Mouse (Mus musculus): ENCODE results near the gene Ajm1. TPM values are rescaled to one million over a fixed set of nuclear protein-coding genes. Genes with fewer than 3 reads are reported as not detected.

Gene Ajm1
- polyA plus RNA-seq, 1 experiment: 7.0 TPM

GRCm38 (mm10) chr2:25620386-25620785 is 38.8 kb upstream of the Ajm1 start:
- WGBS: 4% methylated on average over 6 of the region's 6 CpGs
- no peak overlapping the region for H3K4me3 ChIP-seq (ENCODE audit: control insufficient read depth, insufficient read depth, low read length)
- TF ChIP-seq POLR2A (IDR thresholded peaks at IDR 0.05; ENCODE audit: control insufficient read depth, extremely low read depth, insufficient read depth, low read length, poor library complexity) (no peak), CTCF (IDR thresholded peaks at IDR 0.05; ENCODE audit: borderline replicate concordance, control insufficient read depth, extremely low read depth, insufficient read depth, low read length, poor library complexity) (no peak)
- H3K4me1 ChIP-seq (replicated peaks; ENCODE audit: control insufficient read depth, insufficient read depth, low read length): peaks cover 17% of the 10 kb centered on the region
- no peak for DNase-seq
- H3K36me3 ChIP-seq (ENCODE audit: control insufficient read depth, insufficient read depth, low read length): no peaks in the 10 kb centered on the region
- H3K27me3 ChIP-seq (ENCODE audit: control insufficient read depth, insufficient read depth, low read length): no peaks in the 10 kb centered on the region; the same call in 1 of the 2 replicates
- H3K27ac ChIP-seq (ENCODE audit: control insufficient read depth, insufficient read depth, low read length): no peak overlapping the region

- Histone ChIP-seq H3K36me3 (ENCODE audit: control insufficient read depth, insufficient read depth, low read length) (no peaks in the 10 kb centered on the region), H3K27ac (ENCODE audit: control insufficient read depth, insufficient read depth, low read length) (no peak within 1 kb of the TSS), H3K4me1 (replicated peaks; ENCODE audit: control insufficient read depth, insufficient read depth, low read length) (peaks cover 17% of the 10 kb centered on the region), H3K27me3 (ENCODE audit: control insufficient read depth, insufficient read depth, low read length) (no peaks in the 10 kb centered on the region; the same call in 1 of the 2 replicates), H3K4me3 (ENCODE audit: control insufficient read depth, insufficient read depth, low read length) (no peak within 1 kb of the TSS)
- 98% methylated on average over 3 of the region's 3 CpGs for WGBS
- TF ChIP-seq CTCF (IDR thresholded peaks at IDR 0.05; ENCODE audit: borderline replicate concordance, control insufficient read depth, extremely low read depth, insufficient read depth, low read length, poor library complexity) (no peak), POLR2A (IDR thresholded peaks at IDR 0.05; ENCODE audit: control insufficient read depth, extremely low read depth, insufficient read depth, low read length, poor library complexity) (no peak)
- no peak for DNase-seq
Measured at GRCm38 (mm10) chr2:25617578-25617977, 36.0 kb upstream of the Ajm1 start, which contains the start of gene Ccdc183. Ccdc183 (minus strand) TSS chr2:25617678.

- WGBS: 30% methylated on average over 22 of the region's 22 CpGs
- DNase-seq: no peak
- no peaks in the 10 kb centered on the region for H3K36me3 ChIP-seq (ENCODE audit: control insufficient read depth, insufficient read depth, low read length)
- H3K27me3 ChIP-seq (ENCODE audit: control insufficient read depth, insufficient read depth, low read length): no peaks in the 10 kb centered on the region; the same call in 1 of the 2 replicates
- H3K4me3 ChIP-seq (ENCODE audit: control insufficient read depth, insufficient read depth, low read length): no peak overlapping the region
- H3K4me1 ChIP-seq (replicated peaks; ENCODE audit: control insufficient read depth, insufficient read depth, low read length): peaks cover 13% of the 10 kb centered on the region
- TF ChIP-seq POLR2A (IDR thresholded peaks at IDR 0.05; ENCODE audit: control insufficient read depth, extremely low read depth, insufficient read depth, low read length, poor library complexity): no peak
- no peak for TF ChIP-seq CTCF (IDR thresholded peaks at IDR 0.05; ENCODE audit: borderline replicate concordance, control insufficient read depth, extremely low read depth, insufficient read depth, low read length, poor library complexity)
- no peak overlapping the region for H3K27ac ChIP-seq (ENCODE audit: control insufficient read depth, insufficient read depth, low read length)
Measured at GRCm38 (mm10) chr2:25616398-25616797, 34.8 kb upstream of the Ajm1 start.

- Histone ChIP-seq H3K4me1 (replicated peaks; ENCODE audit: control insufficient read depth, insufficient read depth, low read length) (peaks cover 5% of the 10 kb centered on the region), H3K36me3 (ENCODE audit: control insufficient read depth, insufficient read depth, low read length) (no peaks in the 10 kb centered on the region), H3K27ac (ENCODE audit: control insufficient read depth, insufficient read depth, low read length) (no peak overlapping the region), H3K4me3 (ENCODE audit: control insufficient read depth, insufficient read depth, low read length) (peak overlapping the region; percentile 87; the same call in 1 of the 2 replicates), H3K27me3 (ENCODE audit: control insufficient read depth, insufficient read depth, low read length) (no peaks in the 10 kb centered on the region)
- no peak for DNase-seq
- WGBS: 60% methylated on average over 10 of the region's 10 CpGs
- TF ChIP-seq POLR2A (IDR thresholded peaks at IDR 0.05; ENCODE audit: control insufficient read depth, extremely low read depth, insufficient read depth, low read length, poor library complexity): no peak
- TF ChIP-seq CTCF (IDR thresholded peaks at IDR 0.05; ENCODE audit: borderline replicate concordance, control insufficient read depth, extremely low read depth, insufficient read depth, low read length, poor library complexity): no peak
Measured at GRCm38 (mm10) chr2:25608671-25609070, 27.1 kb upstream of the Ajm1 start.

GRCm38 (mm10) chr2:25607761-25608622 is 26.4 kb upstream of the Ajm1 start, which contains the start of gene Rabl6:
Rabl6 (minus strand) TSS chr2:25608521.
- DNase-seq: peak; percentile 87
- Histone ChIP-seq H3K27me3 (ENCODE audit: control insufficient read depth, insufficient read depth, low read length) (no peaks in the 10 kb centered on the region), H3K4me1 (replicated peaks; ENCODE audit: control insufficient read depth, insufficient read depth, low read length) (peaks cover 5% of the 10 kb centered on the region), H3K4me3 (ENCODE audit: control insufficient read depth, insufficient read depth, low read length) (peak within 1 kb of the TSS; percentile 87), H3K36me3 (ENCODE audit: control insufficient read depth, insufficient read depth, low read length) (no peaks in the 10 kb centered on the region), H3K27ac (ENCODE audit: control insufficient read depth, insufficient read depth, low read length) (no peak within 1 kb of the TSS)
- TF ChIP-seq POLR2A (IDR thresholded peaks at IDR 0.05; ENCODE audit: control insufficient read depth, extremely low read depth, insufficient read depth, low read length, poor library complexity): peak; percentile 90; the same call in 1 of the 2 replicates
- no peak for TF ChIP-seq CTCF (IDR thresholded peaks at IDR 0.05; ENCODE audit: borderline replicate concordance, control insufficient read depth, extremely low read depth, insufficient read depth, low read length, poor library complexity)
- under 1% methylated on average over 80 of the region's 80 CpGs for WGBS

- no peaks in the 10 kb centered on the region for H3K4me1 ChIP-seq (replicated peaks; ENCODE audit: control insufficient read depth, insufficient read depth, low read length)
- H3K4me3 ChIP-seq (ENCODE audit: control insufficient read depth, insufficient read depth, low read length): no peak overlapping the region
- no peak for TF ChIP-seq CTCF (IDR thresholded peaks at IDR 0.05; ENCODE audit: borderline replicate concordance, control insufficient read depth, extremely low read depth, insufficient read depth, low read length, poor library complexity)
- no peak for TF ChIP-seq POLR2A (IDR thresholded peaks at IDR 0.05; ENCODE audit: control insufficient read depth, extremely low read depth, insufficient read depth, low read length, poor library complexity)
- H3K27ac ChIP-seq (ENCODE audit: control insufficient read depth, insufficient read depth, low read length): no peak overlapping the region
- no peaks in the 10 kb centered on the region for H3K27me3 ChIP-seq (ENCODE audit: control insufficient read depth, insufficient read depth, low read length)
- no peak for DNase-seq
- peaks cover 28% of the 10 kb centered on the region for H3K36me3 ChIP-seq (ENCODE audit: control insufficient read depth, insufficient read depth, low read length)
- 98% methylated on average over 5 of the region's 5 CpGs for WGBS
Measured at GRCm38 (mm10) chr2:25602526-25602925, 21.0 kb upstream of the Ajm1 start.
